Mouse (Mus musculus) megakaryocyte, embryonic 14.5 days (primary cell): Measurements from ENCODE around the gene Il21.

ENCODE experiments used
- FLI1 ChIP-seq: IDR thresholded peaks from 2 replicates; pipeline ENCODE4 v1.6.1; 2012; ENCODE audit warnings: low read length, inconsistent platforms, mixed read lengths
- GATA1 ChIP-seq: IDR thresholded peaks from 3 replicates; pipeline ENCODE4 v1.6.1; 2012; ENCODE audit warnings: mixed read lengths, low read length, inconsistent platforms, borderline replicate concordance

DNA sequence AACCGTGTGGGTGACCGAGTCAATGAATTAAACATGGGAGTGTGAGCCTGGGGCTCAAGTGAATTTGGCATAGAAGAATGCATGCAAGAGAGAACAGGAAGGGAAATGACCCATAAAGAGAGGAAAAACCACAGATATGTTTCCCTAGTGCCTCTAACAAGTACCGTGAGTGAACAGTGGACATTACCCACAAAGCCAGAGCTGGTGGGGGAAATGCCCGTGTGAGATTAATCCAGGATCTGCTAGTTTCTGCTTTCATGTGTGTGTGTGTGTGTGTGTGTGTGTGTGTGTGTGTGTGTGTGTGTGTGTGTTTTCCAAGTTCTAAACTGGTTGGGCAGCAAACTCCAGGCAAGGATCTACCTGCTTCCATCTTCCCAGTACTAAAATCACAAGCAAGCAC is 37.5 kb upstream of the Il21 start:
- TF ChIP-seq GATA1 (no peak), FLI1 (no peak)
